Mouse (Mus musculus): ENCODE measurements around the gene Izumo3. TPM values are rescaled to one million over a fixed set of nuclear protein-coding genes. Genes with fewer than 3 reads are reported as not detected.
"Not testable (repeated sequence)": the region's sequence is repeated elsewhere in the genome, so short reads cannot be mapped to it uniquely, and the experiment has no call there.

Izumo3 gene
- total RNA-seq (2021) (not detected), polyA plus RNA-seq (2012; rRNA removed) (not detected in 2 replicates)
- long read RNA-seq = 0 reads

- Histone ChIP-seq H3K4me3 (no peak within 1 kb of the TSS), H3K27me3 (ENCODE audit: control insufficient read depth, insufficient read depth, low read length) (no peaks in the 10 kb centered on the region), H3K36me3 (ENCODE audit: control insufficient read depth, insufficient read depth, low read length) (no peaks in the 10 kb centered on the region), H3K9ac (ENCODE audit: low read depth, low read length) (no peak within 1 kb of the TSS), H3K27ac (no peak within 1 kb of the TSS), H3K79me2 (replicated peaks; ENCODE audit: control insufficient read depth, insufficient read depth, low read length) (no peaks in the 10 kb centered on the region), H3K4me1 (ENCODE audit: control insufficient read depth, insufficient read depth, low read length) (no peaks in the 10 kb centered on the region)
- intact Hi-C loops (cut with DNase I) = no loop called here
- TF ChIP-seq CTCF (IDR thresholded peaks at IDR 0.05) (no peak), POLR2A (IDR thresholded peaks at IDR 0.05; ENCODE audit: insufficient read depth, low read depth, low read length) (no peak), EP300 (IDR thresholded peaks at IDR 0.05; ENCODE audit: insufficient read depth, low read depth, low read length) (no peak)
- no peak for DNase-seq
Observed at GRCm38 (mm10) chr4:92147134-92147533, at the start of gene Izumo3. TSS of gene Izumo3 (minus strand) at chr4:92147234.

- H3K9ac ChIP-seq (ENCODE audit: low read depth, low read length); H3K4me3 ChIP-seq; H3K27me3 ChIP-seq (ENCODE audit: control insufficient read depth, insufficient read depth, low read length); intact Hi-C loops (cut with DNase I); H3K27ac ChIP-seq; H3K4me1 ChIP-seq (ENCODE audit: control insufficient read depth, insufficient read depth, low read length); H3K36me3 ChIP-seq (ENCODE audit: control insufficient read depth, insufficient read depth, low read length); DNase-seq; H3K79me2 ChIP-seq (replicated peaks; ENCODE audit: control insufficient read depth, insufficient read depth, low read length): not testable (repeated sequence)
- WGBS = 65% methylated on average over 1 of the region's 1 CpGs
Observed at GRCm38 (mm10) chr4:92191649-92192048, 44.6 kb upstream of the Izumo3 start, which contains the start of gene Gm12666. TSS of gene Gm12666 (minus strand) at chr4:92191749.

- Histone ChIP-seq H3K79me2 (replicated peaks; ENCODE audit: control insufficient read depth, insufficient read depth, low read length) (no peaks in the 10 kb centered on the region), H3K36me3 (ENCODE audit: control insufficient read depth, insufficient read depth, low read length) (no peaks in the 10 kb centered on the region), H3K4me3 (no peak overlapping the region), H3K27ac (no peak overlapping the region), H3K27me3 (ENCODE audit: control insufficient read depth, insufficient read depth, low read length) (no peaks in the 10 kb centered on the region), H3K4me1 (ENCODE audit: control insufficient read depth, insufficient read depth, low read length) (no peaks in the 10 kb centered on the region), H3K9ac (ENCODE audit: low read depth, low read length) (no peak overlapping the region)
- no peak for DNase-seq
- intact Hi-C loops (cut with DNase I) = no loop called here
- TF ChIP-seq POLR2A (IDR thresholded peaks at IDR 0.05; ENCODE audit: insufficient read depth, low read depth, low read length) (no peak), EP300 (IDR thresholded peaks at IDR 0.05; ENCODE audit: insufficient read depth, low read depth, low read length) (no peak), CTCF (IDR thresholded peaks at IDR 0.05) (no peak)
- WGBS = 70% methylated on average over 1 of the region's 1 CpGs
Observed at GRCm38 (mm10) chr4:92152646-92153045, 5.6 kb upstream of the Izumo3 start.

GRCm38 (mm10) chr4:92111390-92111988, 35.5 kb downstream of the Izumo3 start:
- intact Hi-C loops (cut with DNase I) = no loop called here
- Histone ChIP-seq H3K4me3 (no peak overlapping the region), H3K79me2 (replicated peaks; ENCODE audit: control insufficient read depth, insufficient read depth, low read length) (no peaks in the 10 kb centered on the region), H3K36me3 (ENCODE audit: control insufficient read depth, insufficient read depth, low read length) (no peaks in the 10 kb centered on the region), H3K9ac (ENCODE audit: low read depth, low read length) (no peak overlapping the region), H3K27ac (no peak overlapping the region), H3K4me1 (ENCODE audit: control insufficient read depth, insufficient read depth, low read length) (no peaks in the 10 kb centered on the region), H3K27me3 (ENCODE audit: control insufficient read depth, insufficient read depth, low read length) (no peaks in the 10 kb centered on the region)
- 50% methylated on average over 8 of the region's 8 CpGs for WGBS
- DNase-seq = no peak
- TF ChIP-seq POLR2A (IDR thresholded peaks at IDR 0.05; ENCODE audit: insufficient read depth, low read depth, low read length) (no peak), EP300 (IDR thresholded peaks at IDR 0.05; ENCODE audit: insufficient read depth, low read depth, low read length) (no peak), CTCF (IDR thresholded peaks at IDR 0.05) (no peak)

- Histone ChIP-seq H3K27me3 (ENCODE audit: control insufficient read depth, insufficient read depth, low read length) (no peaks in the 10 kb centered on the region), H3K4me1 (ENCODE audit: control insufficient read depth, insufficient read depth, low read length) (no peaks in the 10 kb centered on the region), H3K36me3 (ENCODE audit: control insufficient read depth, insufficient read depth, low read length) (no peaks in the 10 kb centered on the region), H3K27ac (no peak overlapping the region), H3K79me2 (replicated peaks; ENCODE audit: control insufficient read depth, insufficient read depth, low read length) (no peaks in the 10 kb centered on the region), H3K9ac (ENCODE audit: low read depth, low read length) (no peak overlapping the region), H3K4me3 (no peak overlapping the region)
- no peak for TF ChIP-seq CTCF (IDR thresholded peaks at IDR 0.05)
- no peak for TF ChIP-seq EP300 (IDR thresholded peaks at IDR 0.05; ENCODE audit: insufficient read depth, low read depth, low read length)
- no peak for TF ChIP-seq POLR2A (IDR thresholded peaks at IDR 0.05; ENCODE audit: insufficient read depth, low read depth, low read length)
- DNase-seq = no peak
- intact Hi-C loops (cut with DNase I) = no loop called here
- 82% methylated on average over 4 of the region's 4 CpGs for WGBS
Observed at GRCm38 (mm10) chr4:92097386-92097785, 49.6 kb downstream of the Izumo3 start.

- intact Hi-C loops (cut with DNase I) = no loop called here
- Histone ChIP-seq H3K4me3 (no peak overlapping the region), H3K36me3 (ENCODE audit: control insufficient read depth, insufficient read depth, low read length) (no peaks in the 10 kb centered on the region), H3K27ac (no peak overlapping the region), H3K79me2 (replicated peaks; ENCODE audit: control insufficient read depth, insufficient read depth, low read length) (no peaks in the 10 kb centered on the region), H3K4me1 (ENCODE audit: control insufficient read depth, insufficient read depth, low read length) (no peaks in the 10 kb centered on the region), H3K27me3 (ENCODE audit: control insufficient read depth, insufficient read depth, low read length) (no peaks in the 10 kb centered on the region), H3K9ac (ENCODE audit: low read depth, low read length) (no peak overlapping the region)
- DNase-seq = no peak
- no peak for TF ChIP-seq CTCF (IDR thresholded peaks at IDR 0.05)
- TF ChIP-seq EP300 (IDR thresholded peaks at IDR 0.05; ENCODE audit: insufficient read depth, low read depth, low read length) = no peak
- TF ChIP-seq POLR2A (IDR thresholded peaks at IDR 0.05; ENCODE audit: insufficient read depth, low read depth, low read length) = no peak
- WGBS = 42% methylated on average over 1 of the region's 1 CpGs
Observed at GRCm38 (mm10) chr4:92095951-92096350, 51.1 kb downstream of the Izumo3 start.

Other genes starting within 250 kb of the Izumo3 start
- 1 to 10 TPM; 1.5 to 1.7 TPM for gene Gm12666, start 44.5 kb upstream of the Izumo3 start, total RNA-seq (2021)
- gene Gm12666, start 44.5 kb upstream of the Izumo3 start, polyA plus RNA-seq (2012; rRNA removed) = not detected in 2 replicates

Measured in heart, adult 2 months (tissue).